Mouse (Mus musculus): Measurements from ENCODE around the gene Zfp46. TPM values are rescaled to one million over a fixed set of nuclear protein-coding genes. Genes with fewer than 3 reads are reported as not detected.

Zfp46 gene
- total RNA-seq, 2 experiments from 2014 or later = 39.2 to 41.8 TPM

- DNase-seq (ENCODE audit: low spot score in 2 of 2) = no peak
These were observed 20.9 kb upstream of the Zfp46 start for GRCm38 (mm10) chr4:136263555-136263954.

- DNase-seq (ENCODE audit: low spot score in 2 of 2) = no peak
These were observed 17.7 kb upstream of the Zfp46 start for GRCm38 (mm10) chr4:136266716-136267343.

GRCm38 (mm10) chr4:136268912-136269311 lies 15.6 kb upstream of the Zfp46 start:
- DNase-seq (ENCODE audit: low spot score in 2 of 2) = no peak

- DNase-seq (ENCODE audit: low spot score in 2 of 2) = no peak
These were observed 13.8 kb upstream of the Zfp46 start for GRCm38 (mm10) chr4:136270648-136271047.

- DNase-seq (ENCODE audit: low spot score in 2 of 2) = no peak
These were observed 3.4 kb upstream of the Zfp46 start for GRCm38 (mm10) chr4:136281097-136281496.

- DNase-seq (ENCODE audit: low spot score in 2 of 2) = no peak
These were observed 2.9 kb upstream of the Zfp46 start for GRCm38 (mm10) chr4:136281611-136282010.

- DNase-seq (ENCODE audit: low spot score in 2 of 2) = no peak
These were observed 1.6 kb upstream of the Zfp46 start for GRCm38 (mm10) chr4:136282621-136283480.

- no peak for DNase-seq (ENCODE audit: low spot score in 2 of 2)
These were observed 700 bp upstream of the Zfp46 start for GRCm38 (mm10) chr4:136283783-136284182.

- DNase-seq (ENCODE audit: low spot score in 2 of 2) = no peak
These were observed 408 bp downstream of the Zfp46 start for GRCm38 (mm10) chr4:136284891-136285290.

- DNase-seq (ENCODE audit: low spot score in 2 of 2) = peak; percentile 70 to 86
These were observed 896 bp downstream of the Zfp46 start for GRCm38 (mm10) chr4:136285348-136285810.

GRCm38 (mm10) chr4:136285811-136286371 lies 1.4 kb downstream of the Zfp46 start:
- DNase-seq (ENCODE audit: low spot score in 2 of 2) = peak; percentile 72 to 94

GRCm38 (mm10) chr4:136289918-136290780 lies 5.7 kb downstream of the Zfp46 start:
- DNase-seq (ENCODE audit: low spot score in 2 of 2) = no peak

GRCm38 (mm10) chr4:136290781-136291595 lies 6.5 kb downstream of the Zfp46 start:
- DNase-seq (ENCODE audit: low spot score in 2 of 2) = no peak

- no peak for DNase-seq (ENCODE audit: low spot score in 2 of 2)
These were observed 7.2 kb downstream of the Zfp46 start for GRCm38 (mm10) chr4:136291692-136292091.

GRCm38 (mm10) chr4:136295941-136296340 lies 11.5 kb downstream of the Zfp46 start:
- DNase-seq (ENCODE audit: low spot score in 2 of 2) = no peak

GRCm38 (mm10) chr4:136302462-136302861 lies 18.0 kb downstream of the Zfp46 start:
- DNase-seq (ENCODE audit: low spot score in 2 of 2) = no peak

GRCm38 (mm10) chr4:136304181-136304580 lies 19.7 kb downstream of the Zfp46 start:
- DNase-seq (ENCODE audit: low spot score in 2 of 2) = no peak

GRCm38 (mm10) chr4:136308355-136308754 lies 23.9 kb downstream of the Zfp46 start:
- no peak for DNase-seq (ENCODE audit: low spot score in 2 of 2)

- no peak for DNase-seq (ENCODE audit: low spot score in 2 of 2)
These were observed 25.3 kb downstream of the Zfp46 start for GRCm38 (mm10) chr4:136309780-136310179.
